Mouse (Mus musculus): ENCODE measurements around the gene Rnf13. TPM values are rescaled to one million over a fixed set of nuclear protein-coding genes. Genes with fewer than 3 reads are reported as not detected.

The Rnf13 gene
- 67.3 and 77.3 TPM in 2 replicates for polyA plus RNA-seq (2015; fragmentation: Nextera tagmentation; extraction: Ambion mirVana)

DNA sequence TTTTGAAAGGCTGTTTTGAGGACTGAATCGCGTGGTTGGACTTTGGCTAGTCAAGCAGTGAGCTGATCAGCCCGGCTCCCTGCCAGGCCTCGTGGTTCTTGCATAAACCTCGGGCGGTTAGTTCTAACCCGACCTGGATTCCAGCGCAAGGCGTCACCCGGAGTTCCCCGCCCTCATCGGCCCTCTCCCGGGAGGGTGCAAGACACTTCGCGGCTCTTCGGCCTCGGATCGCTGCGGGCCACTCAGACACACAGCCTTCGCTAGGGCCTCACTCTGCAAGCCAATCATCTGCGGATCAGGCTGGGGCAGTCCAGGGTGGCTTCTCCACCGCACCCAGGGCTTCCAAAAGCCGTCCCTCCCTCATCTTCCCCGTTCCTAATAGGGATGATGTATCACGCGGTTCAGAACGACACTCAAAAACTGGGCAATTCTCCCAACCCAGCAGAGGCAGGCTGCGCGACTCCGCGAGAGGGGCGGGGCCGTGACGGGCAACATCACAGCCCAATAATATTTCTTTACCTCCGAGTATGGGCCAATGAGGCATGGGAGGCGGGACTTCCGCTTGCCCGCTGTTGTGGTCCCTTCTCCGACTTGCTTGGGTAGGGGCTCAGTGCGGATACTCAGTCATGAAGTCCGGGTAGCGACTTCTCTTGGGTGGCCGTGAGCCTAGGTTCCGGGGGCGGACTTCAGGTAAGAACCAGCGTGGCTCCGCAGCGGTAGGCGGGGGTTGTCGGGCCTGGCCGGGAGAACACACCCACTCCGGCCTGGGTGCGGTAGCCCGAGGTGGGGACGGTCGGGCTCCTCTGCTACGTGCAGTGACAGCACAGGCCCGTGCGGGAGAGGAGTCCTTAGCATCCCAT is at the start of gene Rnf13:
Gene Rnf13, plus strand, starts transcription at position 552 of the 860 bp plus-strand sequence.
- Histone ChIP-seq H3K9me3 (replicated peaks) (no peaks in the 10 kb centered on the region), H3K4me1 (peaks cover 12% of the 10 kb centered on the region), H3K27ac (peak within 1 kb of the TSS; percentile 98), H3K9ac (peak within 1 kb of the TSS; percentile 76), H3K27me3 (no peaks in the 10 kb centered on the region), H3K4me3 (replicated peaks) (peak within 1 kb of the TSS; percentile 91), H3K4me2 (peak within 1 kb of the TSS; percentile 88), H3K36me3 (no peaks in the 10 kb centered on the region)
- WGBS = 0% methylated on average over 59 of the region's 59 CpGs
- ATAC-seq (replicated peaks; ENCODE audit: low FRiP score) = peak; percentile 100

DNA sequence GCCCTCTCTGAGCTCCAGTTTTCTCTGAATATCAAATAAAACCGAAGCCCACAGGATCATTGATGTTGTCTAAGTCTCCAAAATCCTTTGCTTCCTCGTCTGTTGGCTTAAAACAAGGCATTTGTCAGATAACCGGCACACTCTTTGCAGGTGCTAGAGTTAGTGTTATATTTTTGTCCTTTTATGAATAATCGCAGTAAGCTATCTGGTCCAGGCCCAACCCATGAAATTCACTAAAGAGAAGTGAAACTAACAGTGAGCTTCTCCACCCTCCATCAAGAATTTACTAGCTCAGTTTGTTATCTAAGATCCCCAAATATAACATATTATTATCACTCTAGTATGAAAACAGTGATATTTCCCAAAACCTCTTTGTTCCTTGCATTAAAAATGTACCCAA is 44.1 kb upstream of the Rnf13 start:
- H3K9me3 ChIP-seq (replicated peaks) = no peaks in the 10 kb centered on the region
- H3K4me2 ChIP-seq = no peak overlapping the region
- H3K4me3 ChIP-seq (replicated peaks) = no peak overlapping the region
- no peak for ATAC-seq (replicated peaks; ENCODE audit: low FRiP score)
- no peaks in the 10 kb centered on the region for H3K36me3 ChIP-seq
- H3K4me1 ChIP-seq = 0 out of 2 replicates have a peak, but pooled peaks cover 3% of the 10 kb centered on the region
- no peak overlapping the region for H3K9ac ChIP-seq
- H3K27me3 ChIP-seq = no peaks in the 10 kb centered on the region
- no peak overlapping the region for H3K27ac ChIP-seq
- 86% methylated on average over 4 of the region's 4 CpGs for WGBS

DNA sequence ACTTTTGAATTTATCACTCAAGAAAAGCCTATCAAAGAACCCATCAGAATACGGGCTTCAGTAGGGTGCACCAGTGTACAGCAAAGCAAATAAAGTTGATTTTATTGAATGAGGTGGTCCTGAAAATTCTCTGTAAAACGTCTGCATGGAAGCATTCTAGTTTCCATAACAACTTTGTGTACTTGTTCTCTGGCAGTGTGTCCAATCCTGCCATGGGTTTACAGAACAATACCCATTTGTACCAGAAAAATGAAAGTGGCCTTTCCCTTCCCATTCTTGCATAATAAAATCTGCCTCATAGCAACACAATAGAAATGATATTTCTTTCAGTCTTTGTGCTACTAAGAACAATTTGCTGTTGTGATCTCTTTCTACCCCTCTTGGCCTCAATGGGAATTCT is 43.1 kb upstream of the Rnf13 start, which contains the start of gene Ankub1:
Gene Ankub1, minus strand, starts transcription at position 81 of the 400 bp plus-strand sequence.
- no peak within 1 kb of the TSS for H3K27ac ChIP-seq
- no peaks in the 10 kb centered on the region for H3K36me3 ChIP-seq
- no peak within 1 kb of the TSS for H3K4me2 ChIP-seq
- no peaks in the 10 kb centered on the region for H3K9me3 ChIP-seq (replicated peaks)
- ATAC-seq (replicated peaks; ENCODE audit: low FRiP score) = no peak
- no peak within 1 kb of the TSS for H3K9ac ChIP-seq
- no peaks in the 10 kb centered on the region for H3K27me3 ChIP-seq
- H3K4me1 ChIP-seq = 0 out of 2 replicates have a peak, but pooled peaks cover 3% of the 10 kb centered on the region
- no peak within 1 kb of the TSS for H3K4me3 ChIP-seq (replicated peaks)
- WGBS = 78% methylated on average over 2 of the region's 2 CpGs

- H3K4me2 ChIP-seq = no peak overlapping the region
- ATAC-seq (replicated peaks; ENCODE audit: low FRiP score) = no peak
- H3K4me3 ChIP-seq (replicated peaks) = no peak overlapping the region
- peak overlapping the region; percentile 13; the same call in 1 of the 2 replicates for H3K27ac ChIP-seq
- no peaks in the 10 kb centered on the region for H3K27me3 ChIP-seq
- 0 out of 2 replicates have a peak, but pooled peaks cover 3% of the 10 kb centered on the region for H3K4me1 ChIP-seq
- WGBS = 96% methylated on average over 4 of the region's 4 CpGs
- no peaks in the 10 kb centered on the region for H3K9me3 ChIP-seq (replicated peaks)
- H3K9ac ChIP-seq = no peak overlapping the region
- H3K36me3 ChIP-seq = no peaks in the 10 kb centered on the region
Observed at GRCm38 (mm10) chr3:57696249-57696648, 39.6 kb upstream of the Rnf13 start.

DNA sequence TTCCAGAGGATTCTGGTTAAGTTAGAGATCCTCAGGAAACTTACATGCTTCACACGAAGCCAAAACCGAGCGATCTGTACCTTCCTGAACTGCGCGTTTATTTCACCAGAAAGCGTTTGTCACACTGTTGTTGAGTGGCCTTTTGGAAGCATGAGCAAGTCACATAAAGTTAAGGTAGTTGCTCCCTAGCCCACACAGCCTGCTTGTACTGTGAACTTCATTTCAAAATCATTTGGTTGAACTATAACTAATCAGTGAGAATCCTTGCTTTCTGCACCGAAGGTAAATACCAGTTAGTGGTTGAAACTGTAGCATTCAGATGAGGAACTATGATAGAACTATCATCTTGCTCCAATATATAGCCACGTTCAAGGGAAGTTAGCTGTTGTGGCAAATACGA is 39.1 kb upstream of the Rnf13 start:
- H3K27ac ChIP-seq = 0 out of 2 replicates have a peak overlapping the region, but pooled peaks have one; percentile 13
- no peaks in the 10 kb centered on the region for H3K36me3 ChIP-seq
- no peaks in the 10 kb centered on the region for H3K9me3 ChIP-seq (replicated peaks)
- 91% methylated on average over 9 of the region's 9 CpGs for WGBS
- no peak overlapping the region for H3K9ac ChIP-seq
- ATAC-seq (replicated peaks; ENCODE audit: low FRiP score) = no peak
- 0 out of 2 replicates have a peak, but pooled peaks cover 3% of the 10 kb centered on the region for H3K4me1 ChIP-seq
- H3K4me3 ChIP-seq (replicated peaks) = no peak overlapping the region
- H3K4me2 ChIP-seq = no peak overlapping the region
- H3K27me3 ChIP-seq = no peaks in the 10 kb centered on the region

GRCm38 (mm10) chr3:57714151-57714550 is 21.7 kb upstream of the Rnf13 start:
- H3K4me1 ChIP-seq = no peaks in the 10 kb centered on the region
- H3K4me3 ChIP-seq (replicated peaks) = no peak overlapping the region
- H3K36me3 ChIP-seq = no peaks in the 10 kb centered on the region
- 90% methylated on average over 6 of the region's 6 CpGs for WGBS
- no peak overlapping the region for H3K4me2 ChIP-seq
- H3K27ac ChIP-seq = no peak overlapping the region
- no peak overlapping the region for H3K9ac ChIP-seq
- no peak for ATAC-seq (replicated peaks; ENCODE audit: low FRiP score)
- H3K9me3 ChIP-seq (replicated peaks) = no peaks in the 10 kb centered on the region
- H3K27me3 ChIP-seq = no peaks in the 10 kb centered on the region

GRCm38 (mm10) chr3:57732206-57732915 is 3.5 kb upstream of the Rnf13 start:
- H3K9me3 ChIP-seq (replicated peaks) = no peaks in the 10 kb centered on the region
- no peak for ATAC-seq (replicated peaks; ENCODE audit: low FRiP score)
- no peaks in the 10 kb centered on the region for H3K36me3 ChIP-seq
- no peak overlapping the region for H3K4me2 ChIP-seq
- WGBS = 85% methylated on average over 5 of the region's 5 CpGs
- no peak overlapping the region for H3K9ac ChIP-seq
- H3K4me1 ChIP-seq = peaks cover 12% of the 10 kb centered on the region
- no peak overlapping the region for H3K27ac ChIP-seq
- no peaks in the 10 kb centered on the region for H3K27me3 ChIP-seq
- H3K4me3 ChIP-seq (replicated peaks) = no peak overlapping the region

DNA sequence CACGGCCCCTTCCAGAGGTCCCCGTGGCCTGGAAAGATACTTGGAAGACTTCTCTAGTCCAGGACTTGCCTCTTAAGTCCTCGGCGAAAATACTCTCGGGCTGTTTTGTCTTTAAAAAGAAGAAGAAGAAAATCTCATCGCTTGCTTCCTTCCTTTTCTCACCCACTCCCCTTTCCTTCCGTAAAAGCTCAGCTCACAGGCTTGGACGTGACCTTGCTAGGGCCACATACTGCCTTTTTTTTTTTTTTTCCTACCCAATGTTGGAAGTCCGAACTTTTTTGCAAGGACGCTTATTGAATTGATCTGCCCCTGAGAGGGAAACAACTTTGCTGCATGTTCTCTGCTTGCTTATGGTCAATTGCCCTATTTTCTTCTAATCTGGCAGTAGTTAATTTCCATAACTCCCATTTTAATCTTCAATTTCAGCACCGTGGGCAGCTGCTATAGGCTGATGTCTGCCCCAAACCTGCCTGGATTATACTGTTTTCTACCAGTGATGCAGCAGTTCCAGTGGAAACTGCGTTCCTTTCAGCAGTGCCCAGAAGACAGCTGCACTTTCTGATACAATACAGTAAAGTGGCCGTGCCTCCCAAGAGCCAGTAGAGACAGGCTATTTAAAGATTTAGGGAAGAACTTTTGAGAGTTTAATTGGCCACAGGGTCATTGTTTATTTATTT is 695 bp downstream of the Rnf13 start:
- no peaks in the 10 kb centered on the region for H3K36me3 ChIP-seq
- H3K9me3 ChIP-seq (replicated peaks) = no peaks in the 10 kb centered on the region
- ATAC-seq (replicated peaks; ENCODE audit: low FRiP score) = no peak
- H3K4me1 ChIP-seq = peaks cover 12% of the 10 kb centered on the region
- no peaks in the 10 kb centered on the region for H3K27me3 ChIP-seq
- H3K27ac ChIP-seq = peak overlapping the region; percentile 98
- H3K9ac ChIP-seq = peak overlapping the region; percentile 76
- WGBS = 1% methylated on average over 13 of the region's 13 CpGs
- peak overlapping the region; percentile 91 for H3K4me3 ChIP-seq (replicated peaks)
- H3K4me2 ChIP-seq = peak overlapping the region; percentile 88

- ATAC-seq (replicated peaks; ENCODE audit: low FRiP score) = no peak
- Histone ChIP-seq H3K4me3 (replicated peaks) (no peak overlapping the region), H3K4me1 (peaks cover 12% of the 10 kb centered on the region), H3K27ac (no peak overlapping the region), H3K4me2 (no peak overlapping the region), H3K9me3 (replicated peaks) (no peaks in the 10 kb centered on the region), H3K9ac (no peak overlapping the region), H3K27me3 (no peaks in the 10 kb centered on the region), H3K36me3 (no peaks in the 10 kb centered on the region)
- WGBS = 91% methylated on average over 1 of the region's 1 CpGs
Observed at GRCm38 (mm10) chr3:57739830-57740229, 4.0 kb downstream of the Rnf13 start.

- H3K27ac ChIP-seq = no peak overlapping the region
- no peak overlapping the region for H3K4me3 ChIP-seq (replicated peaks)
- no peaks in the 10 kb centered on the region for H3K4me1 ChIP-seq
- no peaks in the 10 kb centered on the region for H3K27me3 ChIP-seq
- no peaks in the 10 kb centered on the region for H3K36me3 ChIP-seq
- ATAC-seq (replicated peaks; ENCODE audit: low FRiP score) = no peak
- H3K9me3 ChIP-seq (replicated peaks) = peaks cover 3% of the 10 kb centered on the region; the same call in 1 of the 2 replicates
- no peak overlapping the region for H3K9ac ChIP-seq
- H3K4me2 ChIP-seq = no peak overlapping the region
- 90% methylated on average over 3 of the region's 3 CpGs for WGBS
Observed at GRCm38 (mm10) chr3:57748576-57749267, 12.9 kb downstream of the Rnf13 start.

- Histone ChIP-seq H3K36me3 (0 out of 2 replicates have a peak, but pooled peaks cover 11% of the 10 kb centered on the region), H3K4me3 (replicated peaks) (no peak overlapping the region), H3K9me3 (replicated peaks) (no peaks in the 10 kb centered on the region), H3K27ac (no peak overlapping the region), H3K9ac (no peak overlapping the region), H3K4me2 (no peak overlapping the region), H3K4me1 (no peaks in the 10 kb centered on the region), H3K27me3 (no peaks in the 10 kb centered on the region)
- 92% methylated on average over 2 of the region's 2 CpGs for WGBS
- no peak for ATAC-seq (replicated peaks; ENCODE audit: low FRiP score)
Observed at GRCm38 (mm10) chr3:57776915-57777314, 41.1 kb downstream of the Rnf13 start.
